Mouse (Mus musculus) cerebellum, postnatal 14 days (tissue): Measurements from ENCODE around the gene Slc37a4.
"Not testable (repeated sequence)": the region's sequence is repeated elsewhere in the genome, so short reads cannot be mapped to it uniquely, and the experiment has no call there.

Experiments
- DNase-seq, 2 experiments: peaks; one replicate each; pipeline ENCODE4 v3.0.0; 2021; ENCODE audit warnings: mixed read lengths in 2 of 2

The Slc37a4 gene

GRCm38 (mm10) chr9:44399114-44399794, 2.6 kb downstream of the Slc37a4 start:
- no peak for DNase-seq

GRCm38 (mm10) chr9:44399795-44400114, 3.1 kb downstream of the Slc37a4 start:
- DNase-seq, result peak in 1 of 2 experiments; percentile 46

GRCm38 (mm10) chr9:44401081-44401480, 4.4 kb downstream of the Slc37a4 start:
- DNase-seq, result no peak

- DNase-seq, result no peak
These were observed 8.4 kb downstream of the Slc37a4 start for GRCm38 (mm10) chr9:44405011-44405410.

GRCm38 (mm10) chr9:44406906-44407751, 10.5 kb downstream of the Slc37a4 start, which contains the start of the genes Rps25 and Trappc4:
TSS of gene Rps25 (plus strand) at chr9:44407139.
TSS of gene Trappc4 (minus strand) at chr9:44407600.
- DNase-seq, result peak; percentile 94 to 95

GRCm38 (mm10) chr9:44407752-44408097, 11.1 kb downstream of the Slc37a4 start:
- DNase-seq, result no peak

GRCm38 (mm10) chr9:44408693-44409092, 12.0 kb downstream of the Slc37a4 start:
- DNase-seq, result not testable (repeated sequence)

GRCm38 (mm10) chr9:44410647-44411336, 14.1 kb downstream of the Slc37a4 start:
- DNase-seq, result peak in 1 of 2 experiments; percentile 35

GRCm38 (mm10) chr9:44411601-44412130, 15.0 kb downstream of the Slc37a4 start:
- no peak for DNase-seq

GRCm38 (mm10) chr9:44412306-44412705, 15.7 kb downstream of the Slc37a4 start:
- DNase-seq, result no peak

- DNase-seq, result peak in 1 of 2 experiments; percentile 16
These were observed 16.1 kb downstream of the Slc37a4 start for GRCm38 (mm10) chr9:44412781-44413180.

- DNase-seq, result no peak
These were observed 20.7 kb downstream of the Slc37a4 start for GRCm38 (mm10) chr9:44417156-44417891.

- DNase-seq, result peak; percentile 97 to 98
These were observed 21.3 kb downstream of the Slc37a4 start for GRCm38 (mm10) chr9:44417892-44418363.

- peak in 1 of 2 experiments; percentile 15 for DNase-seq
These were observed 22.1 kb downstream of the Slc37a4 start, which contains the start of gene Ccdc84 for GRCm38 (mm10) chr9:44418519-44419385. TSS of gene Ccdc84 (minus strand) at chr9:44418569.

- DNase-seq, result not testable (repeated sequence)
These were observed 23.1 kb downstream of the Slc37a4 start for GRCm38 (mm10) chr9:44419730-44420129.

- DNase-seq, result no peak
These were observed 23.7 kb downstream of the Slc37a4 start for GRCm38 (mm10) chr9:44420280-44420898.

- no peak for DNase-seq
These were observed 26.9 kb downstream of the Slc37a4 start for GRCm38 (mm10) chr9:44423576-44423975.

- DNase-seq, result no peak
These were observed 36.0 kb downstream of the Slc37a4 start for GRCm38 (mm10) chr9:44432577-44433185.

- DNase-seq, result no peak
These were observed 39.1 kb downstream of the Slc37a4 start for GRCm38 (mm10) chr9:44435747-44436146.

- DNase-seq, result no peak
These were observed 44.3 kb downstream of the Slc37a4 start, which contains the start of gene Foxr1 for GRCm38 (mm10) chr9:44440961-44441360. TSS of gene Foxr1 (minus strand) at chr9:44441136.
